ENCODE assay signal across 8 mouse cellular contexts in genomic region chr1:171279721-171280120, GRCm38 (mm10). TPM values are rescaled to one million over a fixed set of nuclear protein-coding genes. Genes with fewer than 3 reads are reported as not detected.
DNase-seq lines count a peak whose midpoint lies in the region; ATAC-seq and TF ChIP-seq lines count a peak whose summit lies in the region.

No protein-coding gene starts in this region.

- no peaks in the 10 kb centered on the region for H3K27me3 ChIP-seq in heart, embryonic 10.5 days (ENCODE audit: insufficient read depth, poor library complexity, severe bottlenecking)
- H3K27me3 ChIP-seq in ES-Bruce4 (ENCODE audit: control insufficient read depth, insufficient read depth, low read length, poor library complexity, severe bottlenecking) = no peaks in the 10 kb centered on the region
- no peaks in the 10 kb centered on the region for H3K27me3 ChIP-seq in forebrain, postnatal 0 days (ENCODE audit: insufficient read depth, low read length)
- H3K27me3 ChIP-seq in liver, embryonic 16.5 days (ENCODE audit: control insufficient read depth, insufficient read depth, low read depth, low read length) = no peaks in the 10 kb centered on the region

- TF ChIP-seq CTCF in ES-Bruce4 (IDR thresholded peaks at IDR 0.05; ENCODE audit: low read depth, low read length) = no peak
- no peak for TF ChIP-seq CTCF in forebrain, postnatal 0 days (IDR thresholded peaks at IDR 0.05; ENCODE audit: low read depth)

- peak overlapping the region; percentile 77 for H3K4me3 ChIP-seq in heart, embryonic 10.5 days
- H3K4me3 ChIP-seq in ES-Bruce4 (ENCODE audit: low read depth, low read length) = peak overlapping the region; percentile 97
- H3K4me3 ChIP-seq in forebrain, postnatal 0 days (ENCODE audit: low read depth, low read length) = no peak overlapping the region
- peak overlapping the region; percentile 87 for H3K4me3 ChIP-seq in liver, embryonic 16.5 days (ENCODE audit: low read depth, low read length)

- TF ChIP-seq EP300 in ES-Bruce4 (IDR thresholded peaks at IDR 0.05; ENCODE audit: insufficient read depth, low read depth, low read length) = no peak

- ATAC-seq in forebrain, postnatal 0 days = no peak
- no peak for ATAC-seq in liver, embryonic 16.5 days (ENCODE audit: low read depth)

- WGBS in heart, embryonic 10.5 days = 55% methylated on average over 5 of the region's 5 CpGs
- WGBS in forebrain, postnatal 0 days = 61% methylated on average over 5 of the region's 5 CpGs
- WGBS in liver, embryonic 16.5 days (ENCODE audit: insufficient replicate concordance) = 54% methylated on average over 5 of the region's 5 CpGs

- H3K27ac ChIP-seq in heart, embryonic 10.5 days = peak overlapping the region; percentile 83
- H3K27ac ChIP-seq in ES-Bruce4 (ENCODE audit: insufficient read depth, low read length) = no peak overlapping the region
- H3K27ac ChIP-seq in forebrain, postnatal 0 days (ENCODE audit: low read depth, low read length) = no peak overlapping the region
- peak overlapping the region; percentile 100 for H3K27ac ChIP-seq in liver, embryonic 16.5 days (ENCODE audit: low read length)

- peaks cover 68% of the 10 kb centered on the region for H3K36me3 ChIP-seq in heart, embryonic 10.5 days
- peaks cover 21% of the 10 kb centered on the region for H3K36me3 ChIP-seq in ES-Bruce4 (ENCODE audit: control insufficient read depth, insufficient read depth, low read length, poor library complexity, severe bottlenecking)
- peaks cover 48% of the 10 kb centered on the region for H3K36me3 ChIP-seq in forebrain, postnatal 0 days (ENCODE audit: insufficient read depth)
- H3K36me3 ChIP-seq in liver, embryonic 16.5 days (ENCODE audit: control insufficient read depth, insufficient read depth) = peaks cover 60% of the 10 kb centered on the region

- peaks cover 24% of the 10 kb centered on the region for H3K4me1 ChIP-seq in heart, embryonic 10.5 days
- no peaks in the 10 kb centered on the region for H3K4me1 ChIP-seq in ES-Bruce4 (ENCODE audit: control insufficient read depth, insufficient read depth, low read length)
- H3K4me1 ChIP-seq in forebrain, postnatal 0 days (ENCODE audit: insufficient read depth) = peaks cover 10% of the 10 kb centered on the region
- peaks cover 42% of the 10 kb centered on the region for H3K4me1 ChIP-seq in liver, embryonic 16.5 days (ENCODE audit: control insufficient read depth, low read depth, low read length)

- TF ChIP-seq POLR2A in ES-Bruce4 (IDR thresholded peaks at IDR 0.05; ENCODE audit: insufficient read depth, low read length) = no peak

- peak; percentile 71 for DNase-seq in heart, embryonic 10.5 days (ENCODE audit: low spot score)
- no peak for DNase-seq in heart, postnatal 10 days
- no peak for DNase-seq in forebrain, postnatal 0 days
- no peak for DNase-seq in left cerebral cortex, adult 9 months (ENCODE audit: low spot score in 2 of 2)
- no peak for DNase-seq in retina, postnatal 1 day
- DNase-seq in left cerebral cortex, postnatal 25 days (ENCODE audit: low spot score in 2 of 2) = no peak

- H3K9me3 ChIP-seq in heart, embryonic 10.5 days = no peaks in the 10 kb centered on the region
- no peaks in the 10 kb centered on the region for H3K9me3 ChIP-seq in ES-Bruce4 (replicated peaks; ENCODE audit: control insufficient read depth, insufficient read depth, low read length, poor library complexity, severe bottlenecking)
- H3K9me3 ChIP-seq in forebrain, postnatal 0 days (ENCODE audit: low read length) = no peaks in the 10 kb centered on the region
- H3K9me3 ChIP-seq in liver, embryonic 16.5 days (replicated peaks; ENCODE audit: control insufficient read depth, low read length) = no peaks in the 10 kb centered on the region

- peak overlapping the region; percentile 90 for H3K4me2 ChIP-seq in forebrain, postnatal 0 days (ENCODE audit: low read depth)
- H3K4me2 ChIP-seq in liver, embryonic 16.5 days (ENCODE audit: low read depth, low read length) = peak overlapping the region; percentile 63

- H3K9ac ChIP-seq in ES-Bruce4 (ENCODE audit: low read depth, poor library complexity, severe bottlenecking) = peak overlapping the region; percentile 82; the same call in 1 of the 2 replicates
- H3K9ac ChIP-seq in forebrain, postnatal 0 days = peak overlapping the region; percentile 56; the same call in 1 of the 2 replicates
- H3K9ac ChIP-seq in liver, embryonic 16.5 days (ENCODE audit: low read depth, low read length) = peak overlapping the region; percentile 94

- intact Hi-C loops in heart, postnatal 10 days (cut with DNase I) = loop anchor here (2.0 to 10.0 kb wide), 2 partner anchors 55 to 165 kb away; partner anchors contain the start of genes Apoa2 and Cfap126
- intact Hi-C loops in left cerebral cortex, postnatal 25 days (cut with DNase I) = no loop called here

RNA-seq across cellular contexts. Expression of gene Ppox, which starts 1.3 kb away (rescaled TPM):
- polyA plus RNA-seq in heart, embryonic 10.5 days (2016; fragmentation: Nextera tagmentation; extraction: Ambion mirVana) = 57.1 and 59.8 TPM in 2 replicates
- 10 to 100 TPM; 20.7 to 21.4 TPM for total RNA-seq in heart, postnatal 10 days (2021)
- 23.8 and 25.2 TPM in 2 replicates for polyA plus RNA-seq in ES-Bruce4 (2011; ENCODE audit: insufficient read depth, insufficient read length, low read depth, missing spikeins)
- 26.6 and 30.6 TPM in 2 replicates for total RNA-seq in forebrain, postnatal 0 days (2014; rRNA removed)
- 21.1 and 23.3 TPM in 2 replicates for polyA plus RNA-seq in forebrain, postnatal 0 days (2015; fragmentation: Nextera tagmentation; extraction: Ambion mirVana)
- 205 and 206 TPM in 2 replicates for polyA plus RNA-seq in liver, embryonic 16.5 days (2015; fragmentation: Nextera tagmentation; extraction: Ambion mirVana)
- 10 to 100 TPM; 19.9 to 29.4 TPM for total RNA-seq in left cerebral cortex, postnatal 25 days (2021)

RNA-seq across cellular contexts. Expression of gene Usp21, which starts 8.1 kb away (rescaled TPM):
- 58.5 and 74.8 TPM in 2 replicates for polyA plus RNA-seq in heart, embryonic 10.5 days (2016; fragmentation: Nextera tagmentation; extraction: Ambion mirVana)
- 10 to 100 TPM; 20.7 to 26.8 TPM for total RNA-seq in heart, postnatal 10 days (2021)
- polyA plus RNA-seq in ES-Bruce4 (2011; ENCODE audit: insufficient read depth, insufficient read length, low read depth, missing spikeins) = 48.4 and 51.2 TPM in 2 replicates
- 56.8 and 66.5 TPM in 2 replicates for total RNA-seq in forebrain, postnatal 0 days (2014; rRNA removed)
- polyA plus RNA-seq in forebrain, postnatal 0 days (2015; fragmentation: Nextera tagmentation; extraction: Ambion mirVana) = 66.4 and 80.4 TPM in 2 replicates
- polyA plus RNA-seq in liver, embryonic 16.5 days (2015; fragmentation: Nextera tagmentation; extraction: Ambion mirVana) = 23.1 and 25.3 TPM in 2 replicates
- total RNA-seq in left cerebral cortex, postnatal 25 days (2021) = 10 to 100 TPM; 59.6 to 64.1 TPM

RNA-seq across cellular contexts. Expression of gene B4galt3, which starts 9.6 kb away (rescaled TPM):
- polyA plus RNA-seq in heart, embryonic 10.5 days (2016; fragmentation: Nextera tagmentation; extraction: Ambion mirVana) = 53.3 and 62.4 TPM in 2 replicates
- 10 to 100 TPM; 28.0 to 28.6 TPM for total RNA-seq in heart, postnatal 10 days (2021)
- polyA plus RNA-seq in ES-Bruce4 (2011; ENCODE audit: insufficient read depth, insufficient read length, low read depth, missing spikeins) = 59.7 and 64.8 TPM in 2 replicates
- total RNA-seq in forebrain, postnatal 0 days (2014; rRNA removed) = 75.1 and 99.3 TPM in 2 replicates
- 104 and 115 TPM in 2 replicates for polyA plus RNA-seq in forebrain, postnatal 0 days (2015; fragmentation: Nextera tagmentation; extraction: Ambion mirVana)
- 22.6 and 23.2 TPM in 2 replicates for polyA plus RNA-seq in liver, embryonic 16.5 days (2015; fragmentation: Nextera tagmentation; extraction: Ambion mirVana)
- total RNA-seq in left cerebral cortex, postnatal 25 days (2021) = 10 to 100 TPM; 58.1 to 63.6 TPM

RNA-seq across cellular contexts. Expression of gene Ufc1, which starts 15.1 kb away (rescaled TPM):
- 86.8 and 92.0 TPM in 2 replicates for polyA plus RNA-seq in heart, embryonic 10.5 days (2016; fragmentation: Nextera tagmentation; extraction: Ambion mirVana)
- 100 to 1,000 TPM; 101 to 112 TPM for total RNA-seq in heart, postnatal 10 days (2021)
- polyA plus RNA-seq in ES-Bruce4 (2011; ENCODE audit: insufficient read depth, insufficient read length, low read depth, missing spikeins) = 59.8 and 66.0 TPM in 2 replicates
- 96.6 and 123 TPM in 2 replicates for total RNA-seq in forebrain, postnatal 0 days (2014; rRNA removed)
- 133 and 150 TPM in 2 replicates for polyA plus RNA-seq in forebrain, postnatal 0 days (2015; fragmentation: Nextera tagmentation; extraction: Ambion mirVana)
- polyA plus RNA-seq in liver, embryonic 16.5 days (2015; fragmentation: Nextera tagmentation; extraction: Ambion mirVana) = 40.3 and 45.2 TPM in 2 replicates
- total RNA-seq in left cerebral cortex, postnatal 25 days (2021) = 100 to 1,000 TPM; 105 to 115 TPM

RNA-seq across cellular contexts. Expression of gene Ndufs2, which starts 28.5 kb away (rescaled TPM):
- polyA plus RNA-seq in heart, embryonic 10.5 days (2016; fragmentation: Nextera tagmentation; extraction: Ambion mirVana) = 390 and 470 TPM in 2 replicates
- total RNA-seq in heart, postnatal 10 days (2021) = 1,000 to 10,000 TPM; 1,054 to 1,076 TPM
- 158 and 163 TPM in 2 replicates for polyA plus RNA-seq in ES-Bruce4 (2011; ENCODE audit: insufficient read depth, insufficient read length, low read depth, missing spikeins)
- 203 and 270 TPM in 2 replicates for total RNA-seq in forebrain, postnatal 0 days (2014; rRNA removed)
- 219 and 243 TPM in 2 replicates for polyA plus RNA-seq in forebrain, postnatal 0 days (2015; fragmentation: Nextera tagmentation; extraction: Ambion mirVana)
- 138 and 143 TPM in 2 replicates for polyA plus RNA-seq in liver, embryonic 16.5 days (2015; fragmentation: Nextera tagmentation; extraction: Ambion mirVana)
- 100 to 1,000 TPM; 258 to 278 TPM for total RNA-seq in left cerebral cortex, postnatal 25 days (2021)

Comparison
In these comparisons a context has a peak if more than half of its experiments do, and no peak if none do; other contexts are left out.
1. H3K27ac ChIP-seq: peak in heart, embryonic 10.5 days (single experiment) and liver, embryonic 16.5 days (single experiment); none in ES-Bruce4 (single experiment) and forebrain, postnatal 0 days (single experiment).
2. Peak in every context shown above with its lines, with median percentiles within 50 percentile points of each other: H3K9ac ChIP-seq.